Mouse (Mus musculus) right cerebral cortex, postnatal 10 days (tissue): ENCODE measurements at regions not wholly inside any gene's neighbourhood (a gene's known extent, or its start where the extent isn't known, plus 50 kb on each side); places are given as distances from the start of the nearest gene placed in this dataset.

Source experiments
- DNase-seq, 2 experiments: peaks; one replicate each; pipeline ENCODE4 v3.0.0; 2021; ENCODE audit warnings: low spot score in 2 of 2

DNA sequence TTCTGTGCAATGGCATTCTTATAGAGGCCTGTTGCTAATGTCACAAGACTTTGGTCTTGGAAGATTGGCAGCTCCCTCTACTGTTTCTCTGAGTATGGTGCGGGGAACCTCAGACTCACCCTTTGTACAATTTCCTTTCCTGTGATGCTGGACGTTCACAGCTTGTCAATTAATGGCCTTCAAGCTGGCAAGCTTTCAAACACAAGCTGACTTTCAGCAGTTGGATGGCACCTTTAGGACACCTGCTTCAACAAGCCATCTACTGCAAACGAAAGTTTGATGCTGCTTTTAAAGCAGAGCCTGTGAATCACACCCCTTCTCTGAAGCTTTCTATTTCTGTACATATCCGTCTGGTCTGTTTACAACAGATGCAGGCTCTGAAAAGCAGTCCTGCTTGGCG is 841.0 kb upstream of the Ptprd start:
- peak; percentile 36 to 75 for DNase-seq
